Mouse (Mus musculus): ENCODE measurements at regions not wholly inside any gene's neighbourhood (a gene's known extent, or its start where the extent isn't known, plus 50 kb on each side); places are given as distances from the start of the nearest gene placed in this dataset.

- no peaks in the 10 kb centered on the region for H3K4me1 ChIP-seq (replicated peaks; ENCODE audit: control insufficient read depth, insufficient read depth, low read length)
- H3K27ac ChIP-seq (ENCODE audit: low read depth, low read length): no peak overlapping the region
- no peak for DNase-seq (ENCODE audit: low spot score)
- no peaks in the 10 kb centered on the region for H3K27me3 ChIP-seq (replicated peaks; ENCODE audit: control insufficient read depth, insufficient read depth, low read length)
- no peak overlapping the region for H3K4me2 ChIP-seq
- no peak overlapping the region for H3K9ac ChIP-seq (ENCODE audit: low read depth, low read length)
- no peaks in the 10 kb centered on the region for H3K36me3 ChIP-seq (ENCODE audit: control insufficient read depth, insufficient read depth, low read length)
- H3K9me3 ChIP-seq (ENCODE audit: control insufficient read depth, low read length): no peaks in the 10 kb centered on the region
- no peak overlapping the region for H3K4me3 ChIP-seq (ENCODE audit: low read depth, low read length)
- WGBS: 31% methylated on average over 5 of the region's 5 CpGs
- no peak for ATAC-seq (replicated peaks; ENCODE audit: low FRiP score)
These were observed 52.8 kb upstream of the Tmem178 start for GRCm38 (mm10) chr17:80891656-80892055.

GRCm38 (mm10) chr17:80889095-80889494 is 55.3 kb upstream of the Tmem178 start:
- Histone ChIP-seq H3K4me1 (replicated peaks; ENCODE audit: control insufficient read depth, insufficient read depth, low read length) (no peaks in the 10 kb centered on the region), H3K4me3 (ENCODE audit: low read depth, low read length) (no peak overlapping the region), H3K36me3 (ENCODE audit: control insufficient read depth, insufficient read depth, low read length) (no peaks in the 10 kb centered on the region), H3K27me3 (replicated peaks; ENCODE audit: control insufficient read depth, insufficient read depth, low read length) (no peaks in the 10 kb centered on the region), H3K9me3 (ENCODE audit: control insufficient read depth, low read length) (no peaks in the 10 kb centered on the region), H3K9ac (ENCODE audit: low read depth, low read length) (no peak overlapping the region), H3K27ac (ENCODE audit: low read depth, low read length) (no peak overlapping the region), H3K4me2 (no peak overlapping the region)
- 71% methylated on average over 4 of the region's 4 CpGs for WGBS
- DNase-seq (ENCODE audit: low spot score): no peak
- ATAC-seq (replicated peaks; ENCODE audit: low FRiP score): no peak; the same call in 1 of the 2 replicates

GRCm38 (mm10) chr17:80887749-80888119 is 56.7 kb upstream of the Tmem178 start:
- H3K27me3 ChIP-seq (replicated peaks; ENCODE audit: control insufficient read depth, insufficient read depth, low read length): no peaks in the 10 kb centered on the region
- no peak overlapping the region for H3K27ac ChIP-seq (ENCODE audit: low read depth, low read length)

GRCm38 (mm10) chr17:80887021-80887748 is 57.2 kb upstream of the Tmem178 start:
- 68% methylated on average over 18 of the region's 18 CpGs for WGBS
- Histone ChIP-seq H3K27ac (ENCODE audit: low read depth, low read length) (no peak overlapping the region), H3K9me3 (ENCODE audit: control insufficient read depth, low read length) (no peaks in the 10 kb centered on the region), H3K36me3 (ENCODE audit: control insufficient read depth, insufficient read depth, low read length) (no peaks in the 10 kb centered on the region), H3K9ac (ENCODE audit: low read depth, low read length) (no peak overlapping the region), H3K4me1 (replicated peaks; ENCODE audit: control insufficient read depth, insufficient read depth, low read length) (no peaks in the 10 kb centered on the region), H3K4me2 (no peak overlapping the region), H3K4me3 (ENCODE audit: low read depth, low read length) (no peak overlapping the region), H3K27me3 (replicated peaks; ENCODE audit: control insufficient read depth, insufficient read depth, low read length) (no peaks in the 10 kb centered on the region)
- ATAC-seq (replicated peaks; ENCODE audit: low FRiP score) (no peak), DNase-seq (ENCODE audit: low spot score) (no peak)

More at GRCm38 (mm10) chr17:80887749-80888119, 56.7 kb upstream of the Tmem178 start:
- Histone ChIP-seq H3K4me3 (ENCODE audit: low read depth, low read length) (no peak overlapping the region), H3K36me3 (ENCODE audit: control insufficient read depth, insufficient read depth, low read length) (no peaks in the 10 kb centered on the region), H3K9me3 (ENCODE audit: control insufficient read depth, low read length) (no peaks in the 10 kb centered on the region), H3K9ac (ENCODE audit: low read depth, low read length) (no peak overlapping the region), H3K4me1 (replicated peaks; ENCODE audit: control insufficient read depth, insufficient read depth, low read length) (no peaks in the 10 kb centered on the region), H3K4me2 (no peak overlapping the region)
- DNase-seq (ENCODE audit: low spot score): no peak
- 63% methylated on average over 8 of the region's 8 CpGs for WGBS
- no peak for ATAC-seq (replicated peaks; ENCODE audit: low FRiP score)

GRCm38 (mm10) chr17:80886211-80886701 is 58.2 kb upstream of the Tmem178 start:
- H3K4me1 ChIP-seq (replicated peaks; ENCODE audit: control insufficient read depth, insufficient read depth, low read length): no peaks in the 10 kb centered on the region
- no peak for DNase-seq (ENCODE audit: low spot score)
- H3K4me2 ChIP-seq: no peak overlapping the region
- H3K27ac ChIP-seq (ENCODE audit: low read depth, low read length): no peak overlapping the region
- H3K9ac ChIP-seq (ENCODE audit: low read depth, low read length): no peak overlapping the region
- no peak overlapping the region for H3K4me3 ChIP-seq (ENCODE audit: low read depth, low read length)
- ATAC-seq (replicated peaks; ENCODE audit: low FRiP score): no peak
- WGBS: 60% methylated on average over 3 of the region's 3 CpGs
- no peaks in the 10 kb centered on the region for H3K9me3 ChIP-seq (ENCODE audit: control insufficient read depth, low read length)
- no peaks in the 10 kb centered on the region for H3K36me3 ChIP-seq (ENCODE audit: control insufficient read depth, insufficient read depth, low read length)
- H3K27me3 ChIP-seq (replicated peaks; ENCODE audit: control insufficient read depth, insufficient read depth, low read length): no peaks in the 10 kb centered on the region

GRCm38 (mm10) chr17:80885706-80886105 is 58.7 kb upstream of the Tmem178 start:
- 77% methylated on average over 9 of the region's 9 CpGs for WGBS
- Histone ChIP-seq H3K4me1 (replicated peaks; ENCODE audit: control insufficient read depth, insufficient read depth, low read length) (no peaks in the 10 kb centered on the region), H3K9ac (ENCODE audit: low read depth, low read length) (no peak overlapping the region), H3K27ac (ENCODE audit: low read depth, low read length) (no peak overlapping the region), H3K27me3 (replicated peaks; ENCODE audit: control insufficient read depth, insufficient read depth, low read length) (no peaks in the 10 kb centered on the region), H3K4me2 (no peak overlapping the region), H3K4me3 (ENCODE audit: low read depth, low read length) (no peak overlapping the region), H3K36me3 (ENCODE audit: control insufficient read depth, insufficient read depth, low read length) (no peaks in the 10 kb centered on the region), H3K9me3 (ENCODE audit: control insufficient read depth, low read length) (no peaks in the 10 kb centered on the region)
- no peak for DNase-seq (ENCODE audit: low spot score)
- no peak for ATAC-seq (replicated peaks; ENCODE audit: low FRiP score)

- WGBS: 67% methylated on average over 2 of the region's 2 CpGs
- DNase-seq (ENCODE audit: low spot score) (no peak), ATAC-seq (replicated peaks; ENCODE audit: low FRiP score) (no peak)
- Histone ChIP-seq H3K9me3 (ENCODE audit: control insufficient read depth, low read length) (no peaks in the 10 kb centered on the region), H3K36me3 (ENCODE audit: control insufficient read depth, insufficient read depth, low read length) (no peaks in the 10 kb centered on the region), H3K27ac (ENCODE audit: low read depth, low read length) (no peak overlapping the region), H3K4me2 (no peak overlapping the region), H3K4me3 (ENCODE audit: low read depth, low read length) (no peak overlapping the region), H3K9ac (ENCODE audit: low read depth, low read length) (no peak overlapping the region), H3K4me1 (replicated peaks; ENCODE audit: control insufficient read depth, insufficient read depth, low read length) (no peaks in the 10 kb centered on the region), H3K27me3 (replicated peaks; ENCODE audit: control insufficient read depth, insufficient read depth, low read length) (no peaks in the 10 kb centered on the region)
These were observed 59.5 kb upstream of the Tmem178 start for GRCm38 (mm10) chr17:80884886-80885285.

GRCm38 (mm10) chr17:80882476-80882875 is 62.0 kb upstream of the Tmem178 start:
- H3K36me3 ChIP-seq (ENCODE audit: control insufficient read depth, insufficient read depth, low read length): no peaks in the 10 kb centered on the region
- H3K27ac ChIP-seq (ENCODE audit: low read depth, low read length): no peak overlapping the region
- no peak overlapping the region for H3K4me2 ChIP-seq
- WGBS: 80% methylated on average over 3 of the region's 3 CpGs
- H3K4me1 ChIP-seq (replicated peaks; ENCODE audit: control insufficient read depth, insufficient read depth, low read length): no peaks in the 10 kb centered on the region
- DNase-seq (ENCODE audit: low spot score): no peak
- ATAC-seq (replicated peaks; ENCODE audit: low FRiP score): no peak
- H3K9me3 ChIP-seq (ENCODE audit: control insufficient read depth, low read length): no peaks in the 10 kb centered on the region
- H3K27me3 ChIP-seq (replicated peaks; ENCODE audit: control insufficient read depth, insufficient read depth, low read length): no peaks in the 10 kb centered on the region
- H3K4me3 ChIP-seq (ENCODE audit: low read depth, low read length): no peak overlapping the region
- no peak overlapping the region for H3K9ac ChIP-seq (ENCODE audit: low read depth, low read length)

- DNase-seq (ENCODE audit: low spot score) (no peak), ATAC-seq (replicated peaks; ENCODE audit: low FRiP score) (no peak)
- no peaks in the 10 kb centered on the region for H3K36me3 ChIP-seq (ENCODE audit: control insufficient read depth, insufficient read depth, low read length)
- no peaks in the 10 kb centered on the region for H3K4me1 ChIP-seq (replicated peaks; ENCODE audit: control insufficient read depth, insufficient read depth, low read length)
- H3K27me3 ChIP-seq (replicated peaks; ENCODE audit: control insufficient read depth, insufficient read depth, low read length): no peaks in the 10 kb centered on the region
- no peaks in the 10 kb centered on the region for H3K9me3 ChIP-seq (ENCODE audit: control insufficient read depth, low read length)
- no peak overlapping the region for H3K4me2 ChIP-seq
- 73% methylated on average over 4 of the region's 4 CpGs for WGBS
- H3K9ac ChIP-seq (ENCODE audit: low read depth, low read length): no peak overlapping the region
- no peak overlapping the region for H3K4me3 ChIP-seq (ENCODE audit: low read depth, low read length)
- no peak overlapping the region for H3K27ac ChIP-seq (ENCODE audit: low read depth, low read length)
These were observed 64.1 kb upstream of the Tmem178 start for GRCm38 (mm10) chr17:80880325-80880724.
